Mouse (Mus musculus) forebrain, embryonic 16.5 days (tissue): Measurements from ENCODE around the gene Lix1l. TPM values are rescaled to one million over a fixed set of nuclear protein-coding genes. Genes with fewer than 3 reads are reported as not detected.

Experiments used
- ATAC-seq: fragments of 200-750 bp; cut with Nextera tagmentation; 2 replicates; pipeline ENCODE4 v1.8.0; 2017; ENCODE audit warnings: mild to moderate bottlenecking, moderate library complexity
- H3K27ac ChIP-seq: fragments of 300-500 bp; sonication (generic); 2 replicates; pipeline ENCODE4 v1.5.1; 2014; ENCODE audit warnings: low read length, control low read depth
- H3K27me3 ChIP-seq: fragments of 300-500 bp; sonication (generic); replicated peaks from 2 replicates; pipeline ENCODE4 v1.6.1; 2014; ENCODE audit warnings: low read length; ENCODE audit not compliant: control insufficient read depth, insufficient read depth
- H3K36me3 ChIP-seq: fragments of 300-500 bp; sonication (generic); 2 replicates; pipeline ENCODE4 v1.6.1; 2014; ENCODE audit not compliant: control insufficient read depth, insufficient read depth
- H3K4me1 ChIP-seq: fragments of 300-500 bp; sonication (generic); replicated peaks from 2 replicates; pipeline ENCODE4 v1.6.1; 2014; ENCODE audit warnings: low read length; ENCODE audit not compliant: control insufficient read depth, insufficient read depth
- H3K4me2 ChIP-seq: fragments of 300-500 bp; sonication (generic); 2 replicates; pipeline ENCODE4 v1.6.1; 2014; ENCODE audit warnings: mild to moderate bottlenecking, low read length, control low read depth
- H3K4me3 ChIP-seq: fragments of 300-500 bp; sonication (generic); replicated peaks from 2 replicates; pipeline ENCODE4 v1.5.1; 2014; ENCODE audit warnings: mild to moderate bottlenecking, low read length, control low read depth
- H3K9ac ChIP-seq: fragments of 300-500 bp; sonication (generic); replicated peaks from 2 replicates; pipeline ENCODE4 v1.6.1; 2014; ENCODE audit warnings: low read depth, low read length, control low read depth
- H3K9me3 ChIP-seq: fragments of 300-500 bp; sonication (generic); 2 replicates; pipeline ENCODE4 v1.6.1; 2016; ENCODE audit warnings: low read length; ENCODE audit not compliant: control insufficient read depth
- WGBS: fragments of 180-500 bp; shearing (Covaris S2); extraction: QIAGEN DNeasy Blood & Tissue Kit; methylation state at CpG from one replicate; pipeline ENCODE4 v1.1.7; 2014; 5-methylcytosine and 5-hydroxymethylcytosine counted together
- polyA plus RNA-seq: library from polyadenylated mRNA; unstranded; fragments of >200 nt; fragmentation: Nextera tagmentation; extraction: Ambion mirVana; gene quantifications from 2 replicates; pipeline ENCODE4 v1.2.1, GENCODE M21; 2015

Lix1l gene
- polyA plus RNA-seq, 1 experiment from 2014 or later, result 7.5 TPM

- no peaks in the 10 kb centered on the region for H3K27me3 ChIP-seq
- H3K4me3 ChIP-seq, result no peak overlapping the region
- peaks cover 24% of the 10 kb centered on the region for H3K4me1 ChIP-seq
- no peak overlapping the region for H3K27ac ChIP-seq
- H3K9ac ChIP-seq, result no peak overlapping the region
- WGBS, result 89% methylated on average over 10 of the region's 10 CpGs
- peaks cover 12% of the 10 kb centered on the region for H3K36me3 ChIP-seq
- no peaks in the 10 kb centered on the region for H3K9me3 ChIP-seq
- ATAC-seq, result no peak
- H3K4me2 ChIP-seq, result no peak overlapping the region
Observed at GRCm38 (mm10) chr3:96563911-96564632, 36.9 kb upstream of the Lix1l start.

GRCm38 (mm10) chr3:96564633-96565032 is 36.3 kb upstream of the Lix1l start:
- Histone ChIP-seq H3K4me1 (peaks cover 19% of the 10 kb centered on the region), H3K4me3 (no peak overlapping the region), H3K27me3 (no peaks in the 10 kb centered on the region), H3K4me2 (no peak overlapping the region), H3K9me3 (no peaks in the 10 kb centered on the region), H3K36me3 (peaks cover 12% of the 10 kb centered on the region), H3K9ac (no peak overlapping the region), H3K27ac (no peak overlapping the region)
- WGBS, result 78% methylated on average over 7 of the region's 7 CpGs
- no peak for ATAC-seq

DNA sequence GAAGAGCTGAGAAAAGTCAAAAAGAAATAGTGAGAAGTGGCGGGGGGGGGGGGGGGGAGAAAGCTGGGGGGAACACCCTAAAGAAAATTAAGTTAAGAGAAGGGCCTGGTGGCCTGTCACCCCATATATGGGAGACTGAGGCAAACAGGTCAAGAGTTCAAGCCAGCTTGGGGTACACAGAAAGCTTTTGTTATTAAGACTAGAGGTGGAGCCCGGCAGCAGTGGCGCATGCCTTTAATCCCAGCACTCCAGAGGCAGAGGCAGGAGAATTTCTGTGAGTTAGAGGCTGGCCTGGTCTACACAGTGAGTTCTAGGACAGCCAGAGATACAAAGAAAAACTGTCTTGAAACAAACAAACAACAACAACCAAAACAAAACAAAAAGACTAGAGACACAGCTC is 35.8 kb upstream of the Lix1l start:
- Histone ChIP-seq H3K27ac (no peak overlapping the region), H3K4me3 (no peak overlapping the region), H3K4me1 (peaks cover 14% of the 10 kb centered on the region), H3K36me3 (peaks cover 11% of the 10 kb centered on the region), H3K9ac (no peak overlapping the region), H3K9me3 (no peaks in the 10 kb centered on the region), H3K4me2 (no peak overlapping the region), H3K27me3 (no peaks in the 10 kb centered on the region)
- no peak for ATAC-seq
- 90% methylated on average over 2 of the region's 3 CpGs for WGBS

- Histone ChIP-seq H3K9ac (no peak overlapping the region), H3K36me3 (no peaks in the 10 kb centered on the region), H3K4me3 (no peak overlapping the region), H3K27me3 (no peaks in the 10 kb centered on the region), H3K4me2 (no peak overlapping the region), H3K4me1 (no peaks in the 10 kb centered on the region), H3K9me3 (no peaks in the 10 kb centered on the region), H3K27ac (no peak overlapping the region)
- WGBS, result 90% methylated on average over 8 of the region's 8 CpGs
- ATAC-seq, result no peak
Observed at GRCm38 (mm10) chr3:96566661-96567450, 34.1 kb upstream of the Lix1l start.

- no peak for ATAC-seq
- Histone ChIP-seq H3K9me3 (no peaks in the 10 kb centered on the region), H3K27ac (no peak overlapping the region), H3K36me3 (no peaks in the 10 kb centered on the region), H3K4me3 (no peak overlapping the region), H3K4me2 (no peak overlapping the region), H3K27me3 (no peaks in the 10 kb centered on the region), H3K9ac (no peak overlapping the region), H3K4me1 (no peaks in the 10 kb centered on the region)
- 81% methylated on average over 8 of the region's 8 CpGs for WGBS
Observed at GRCm38 (mm10) chr3:96568605-96569004, 32.3 kb upstream of the Lix1l start.

DNA sequence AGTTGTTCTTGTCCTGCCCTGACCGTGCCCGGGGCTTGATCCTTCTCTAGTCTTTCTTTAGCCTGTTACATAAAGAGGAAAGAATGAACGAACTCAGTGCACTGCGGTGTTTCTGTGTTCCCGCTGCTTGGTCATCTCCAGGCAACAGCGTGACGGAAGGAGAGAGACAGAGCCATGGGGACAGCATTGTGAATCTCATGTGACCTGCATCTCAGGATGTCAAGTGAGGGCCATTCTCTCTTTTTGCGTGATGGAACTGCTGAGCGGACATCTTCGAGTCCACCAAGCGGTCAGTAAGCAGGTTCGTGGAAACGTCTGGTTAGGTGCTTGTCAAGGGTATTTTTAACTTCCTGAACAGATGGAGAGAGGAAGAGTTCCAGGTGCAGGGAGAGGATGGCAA is 31.4 kb upstream of the Lix1l start:
- H3K9ac ChIP-seq, result no peak overlapping the region
- no peak overlapping the region for H3K4me3 ChIP-seq
- no peak overlapping the region for H3K4me2 ChIP-seq
- H3K27me3 ChIP-seq, result no peaks in the 10 kb centered on the region
- no peak overlapping the region for H3K27ac ChIP-seq
- H3K9me3 ChIP-seq, result no peaks in the 10 kb centered on the region
- ATAC-seq, result no peak
- 92% methylated on average over 13 of the region's 13 CpGs for WGBS
- H3K36me3 ChIP-seq, result no peaks in the 10 kb centered on the region
- no peaks in the 10 kb centered on the region for H3K4me1 ChIP-seq

- no peaks in the 10 kb centered on the region for H3K27me3 ChIP-seq
- no peak overlapping the region for H3K4me3 ChIP-seq
- H3K9ac ChIP-seq, result no peak overlapping the region
- H3K27ac ChIP-seq, result no peak overlapping the region
- H3K9me3 ChIP-seq, result no peaks in the 10 kb centered on the region
- H3K4me1 ChIP-seq, result no peaks in the 10 kb centered on the region
- no peak overlapping the region for H3K4me2 ChIP-seq
- 88% methylated on average over 11 of the region's 11 CpGs for WGBS
- H3K36me3 ChIP-seq, result no peaks in the 10 kb centered on the region
- ATAC-seq, result no peak
Observed at GRCm38 (mm10) chr3:96569966-96570605, 30.9 kb upstream of the Lix1l start.

- no peaks in the 10 kb centered on the region for H3K27me3 ChIP-seq
- no peaks in the 10 kb centered on the region for H3K9me3 ChIP-seq
- H3K27ac ChIP-seq, result no peak overlapping the region
- no peak for ATAC-seq
- WGBS, result 71% methylated on average over 7 of the region's 7 CpGs
- no peak overlapping the region for H3K9ac ChIP-seq
- H3K4me3 ChIP-seq, result no peak overlapping the region
- H3K4me1 ChIP-seq, result no peaks in the 10 kb centered on the region
- no peak overlapping the region for H3K4me2 ChIP-seq
- no peaks in the 10 kb centered on the region for H3K36me3 ChIP-seq
Observed at GRCm38 (mm10) chr3:96570643-96571042, 30.3 kb upstream of the Lix1l start.

- WGBS, result 81% methylated on average over 2 of the region's 2 CpGs
- H3K36me3 ChIP-seq, result no peaks in the 10 kb centered on the region
- no peak overlapping the region for H3K9ac ChIP-seq
- H3K27ac ChIP-seq, result no peak overlapping the region
- H3K27me3 ChIP-seq, result no peaks in the 10 kb centered on the region
- ATAC-seq, result no peak
- no peaks in the 10 kb centered on the region for H3K9me3 ChIP-seq
- no peak overlapping the region for H3K4me2 ChIP-seq
- H3K4me3 ChIP-seq, result no peak overlapping the region
- peaks cover 3% of the 10 kb centered on the region; the same call in 1 of the 2 replicates for H3K4me1 ChIP-seq
Observed at GRCm38 (mm10) chr3:96571336-96571735, 29.6 kb upstream of the Lix1l start.
